Mouse (Mus musculus) cerebellum, adult 2 months (tissue): ENCODE measurements around the gene Rnf185. TPM values are rescaled to one million over a fixed set of nuclear protein-coding genes. Genes with fewer than 3 reads are reported as not detected.
A peak's percentile ranks its signal among the peaks of the same experiment; 100 is the strongest.

Experiments used
- DNase-seq, 2 experiments: peaks; one replicate each; pipeline ENCODE4 v3.0.0; 2021
- H3K27ac ChIP-seq: fragments of 200-500 bp; 2 replicates; pipeline ENCODE4 v1.5.1; 2012; ENCODE audit warnings: low read length, control low read depth, inconsistent platforms; ENCODE audit not compliant: insufficient read depth
- H3K27me3 ChIP-seq: fragments of 200-500 bp; 2 replicates; pipeline ENCODE4 v1.6.1; 2012; ENCODE audit warnings: inconsistent platforms, mild to moderate bottlenecking, low read length, moderate library complexity; ENCODE audit not compliant: control insufficient read depth, insufficient read depth
- H3K4me1 ChIP-seq: fragments of 200-500 bp; 2 replicates; pipeline ENCODE4 v1.6.1; 2011; ENCODE audit warnings: low read length; ENCODE audit not compliant: control insufficient read depth, insufficient read depth
- H3K4me3 ChIP-seq: fragments of 200-500 bp; replicated peaks from 2 replicates; pipeline ENCODE3; 2011; ENCODE audit warnings: mild to moderate bottlenecking, low read depth, low read length, control low read depth; ENCODE audit not compliant: insufficient read depth
- CTCF ChIP-seq: fragments of 200-500 bp; IDR thresholded peaks from 2 replicates; pipeline ENCODE4 v1.5.1; 2011; ENCODE audit warnings: low read depth, mild to moderate bottlenecking, control low read depth, low read length, moderate library complexity, borderline replicate concordance; ENCODE audit not compliant: insufficient read depth
- POLR2A ChIP-seq: fragments of 200-500 bp; IDR thresholded peaks from 2 replicates; pipeline ENCODE4 v1.6.1; 2011; ENCODE audit warnings: low read length, control low read depth, borderline replicate concordance; ENCODE audit not compliant: insufficient read depth
- WGBS: fragments of 180-500 bp; shearing (Covaris S2); methylation state at CpG from one replicate; pipeline ENCODE4 v1.1.7; 2018; 5-methylcytosine and 5-hydroxymethylcytosine counted together
- polyA plus RNA-seq: library from polyadenylated mRNA; depleted of rRNA; stranded (reverse); fragments of >200 nt; gene quantifications from 2 replicates; pipeline ENCODE4 v1.2.3, GENCODE M21; 2012

The Rnf185 gene
- polyA plus RNA-seq, 1 experiment = 39.3 TPM

GRCm38 (mm10) chr11:3389996-3390395 is 62.2 kb downstream of the Rnf185 start:
- peak; percentile 61 to 70 for DNase-seq
- 11% methylated on average over 5 of the region's 5 CpGs for WGBS
- Histone ChIP-seq H3K4me1 (peaks cover 8% of the 10 kb centered on the region; the same call in 1 of the 2 replicates), H3K27ac (peak overlapping the region; percentile 80), H3K27me3 (no peaks in the 10 kb centered on the region), H3K4me3 (no peak overlapping the region)
- TF ChIP-seq POLR2A (no peak), CTCF (no peak)

- no peaks in the 10 kb centered on the region for H3K27me3 ChIP-seq
- WGBS = 74% methylated on average over 6 of the region's 6 CpGs
- H3K4me1 ChIP-seq = peaks cover 3% of the 10 kb centered on the region; the same call in 1 of the 2 replicates
- no peak overlapping the region for H3K27ac ChIP-seq
- no peak for TF ChIP-seq CTCF
- no peak for TF ChIP-seq POLR2A
- DNase-seq = no peak
- no peak overlapping the region for H3K4me3 ChIP-seq
These were observed 64.5 kb downstream of the Rnf185 start for GRCm38 (mm10) chr11:3387482-3388196.

GRCm38 (mm10) chr11:3386941-3387368 is 65.2 kb downstream of the Rnf185 start:
- WGBS = 28% methylated on average over 4 of the region's 4 CpGs
- Histone ChIP-seq H3K27ac (no peak overlapping the region), H3K27me3 (no peaks in the 10 kb centered on the region)

GRCm38 (mm10) chr11:3382602-3383594 is 69.3 kb downstream of the Rnf185 start:
- H3K4me3 ChIP-seq = no peak overlapping the region
- WGBS = 84% methylated on average over 5 of the region's 5 CpGs
- H3K27me3 ChIP-seq = no peaks in the 10 kb centered on the region
- no peak for DNase-seq
- TF ChIP-seq POLR2A (no peak), CTCF (no peak)
- no peaks in the 10 kb centered on the region for H3K4me1 ChIP-seq
- H3K27ac ChIP-seq = peak overlapping the region; percentile 4; the same call in 1 of the 2 replicates

More at GRCm38 (mm10) chr11:3386941-3387368, 65.2 kb downstream of the Rnf185 start:
- H3K4me1 ChIP-seq = peaks cover 3% of the 10 kb centered on the region; the same call in 1 of the 2 replicates
- peak; percentile 84 to 92 for DNase-seq
- no peak overlapping the region for H3K4me3 ChIP-seq
- TF ChIP-seq CTCF = peak; percentile 99
- no peak for TF ChIP-seq POLR2A

GRCm38 (mm10) chr11:3381148-3381814 is 70.9 kb downstream of the Rnf185 start:
- H3K4me3 ChIP-seq = no peak overlapping the region
- no peaks in the 10 kb centered on the region for H3K4me1 ChIP-seq
- no peaks in the 10 kb centered on the region for H3K27me3 ChIP-seq
- WGBS = 94% methylated on average over 6 of the region's 6 CpGs
- DNase-seq = no peak
- TF ChIP-seq CTCF (no peak), POLR2A (no peak)
- H3K27ac ChIP-seq = no peak overlapping the region

GRCm38 (mm10) chr11:3379427-3379826 is 72.7 kb downstream of the Rnf185 start:
- Histone ChIP-seq H3K27me3 (no peaks in the 10 kb centered on the region), H3K4me3 (no peak overlapping the region), H3K4me1 (no peaks in the 10 kb centered on the region), H3K27ac (no peak overlapping the region)
- DNase-seq = no peak
- 77% methylated on average over 4 of the region's 4 CpGs for WGBS
- TF ChIP-seq POLR2A = no peak
- TF ChIP-seq CTCF = no peak

DNA sequence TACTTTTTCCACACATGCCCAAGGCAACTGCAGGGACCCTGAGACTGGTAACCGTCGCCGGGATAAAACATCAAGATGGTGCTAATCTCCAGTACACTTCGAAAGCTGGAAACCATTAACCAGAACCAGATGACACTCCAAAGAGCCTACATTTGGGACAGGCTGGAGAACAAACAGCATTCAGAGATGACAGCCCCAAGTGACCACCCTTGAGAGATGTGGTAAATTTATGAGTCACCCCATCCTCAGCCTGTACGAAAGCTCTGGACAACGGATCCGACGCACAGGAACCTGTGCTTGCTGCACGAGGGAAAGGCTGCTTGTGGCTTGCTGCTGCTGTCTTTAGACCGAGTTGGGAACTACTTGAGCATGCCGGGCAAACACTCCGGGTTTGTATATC is 77.4 kb downstream of the Rnf185 start:
- Histone ChIP-seq H3K4me3 (no peak overlapping the region), H3K27me3 (no peaks in the 10 kb centered on the region), H3K27ac (no peak overlapping the region), H3K4me1 (no peaks in the 10 kb centered on the region)
- DNase-seq = no peak
- no peak for TF ChIP-seq POLR2A
- TF ChIP-seq CTCF = no peak
- 89% methylated on average over 12 of the region's 12 CpGs for WGBS
